Mouse (Mus musculus) erythroid progenitor cell, adult 5-6 weeks (primary cell): Measurements from ENCODE around the gene Tmem88b. TPM values are rescaled to one million over a fixed set of nuclear protein-coding genes. Genes with fewer than 3 reads are reported as not detected.

Experiments
- ATAC-seq: replicated peaks from 2 replicates; pipeline ENCODE4 v1.8.0; 2016; ENCODE audit warnings: moderate number of reproducible peaks, mild to moderate bottlenecking, moderate TSS enrichment, inconsistent platforms; ENCODE audit not compliant: poor library complexity, low FRiP score, severe bottlenecking
- total RNA-seq, 2 experiments: library from RNA; stranded (forward) in 1 of 2; stranded (reverse) in 1 of 2; fragments of 150-400 nt in 1 of 2; fragments of 186-747, 209-891 nt in 1 of 2; gene quantifications; 2 replicates each; pipeline versions ENCODE4 v1.2.3 to v1.2.4; 2015 to 2017; ENCODE audit warnings: low replicate concordance in 2 of 2

The Tmem88b gene
- total RNA-seq (2015; ENCODE audit: low replicate concordance) (0.42 and 1.1 TPM in 2 replicates), total RNA-seq (2017; ENCODE audit: low replicate concordance) (0.83 and 1.3 TPM in 2 replicates)

- peak; percentile 40 for ATAC-seq
Measured at GRCm38 (mm10) chr4:155785819-155786218, at the start of gene Tmem88b. Gene Tmem88b (minus strand): TSS chr4:155785874.

GRCm38 (mm10) chr4:155833836-155834235 is 48.2 kb upstream of the Tmem88b start:
- peak; percentile 54 for ATAC-seq

GRCm38 (mm10) chr4:155833234-155833633 is 47.6 kb upstream of the Tmem88b start:
- ATAC-seq = no peak

- no peak for ATAC-seq
Measured at GRCm38 (mm10) chr4:155832321-155832720, 46.6 kb upstream of the Tmem88b start.

- ATAC-seq = peak; percentile 41
Measured at GRCm38 (mm10) chr4:155831831-155832230, 46.2 kb upstream of the Tmem88b start.

- peak; percentile 92 for ATAC-seq
Measured at GRCm38 (mm10) chr4:155831205-155831766, 45.6 kb upstream of the Tmem88b start, which contains the start of gene Aurkaip1. Gene Aurkaip1 (plus strand): TSS chr4:155831272.

GRCm38 (mm10) chr4:155830596-155830995 is 44.9 kb upstream of the Tmem88b start:
- ATAC-seq = no peak

- no peak for ATAC-seq
Measured at GRCm38 (mm10) chr4:155829866-155830265, 44.2 kb upstream of the Tmem88b start.

GRCm38 (mm10) chr4:155823443-155823842 is 37.8 kb upstream of the Tmem88b start:
- no peak for ATAC-seq

- no peak for ATAC-seq
Measured at GRCm38 (mm10) chr4:155821025-155821424, 35.4 kb upstream of the Tmem88b start.

- no peak for ATAC-seq
Measured at GRCm38 (mm10) chr4:155817533-155817932, 31.9 kb upstream of the Tmem88b start.

- ATAC-seq = 0 out of 2 replicates have a peak, but pooled peaks have one; percentile 2
Measured at GRCm38 (mm10) chr4:155812665-155813181, 27.0 kb upstream of the Tmem88b start.

- peak; percentile 99 for ATAC-seq
Measured at GRCm38 (mm10) chr4:155811929-155812664, 26.4 kb upstream of the Tmem88b start, which contains the start of gene Ccnl2. Gene Ccnl2 (plus strand): TSS chr4:155812489.

- no peak for ATAC-seq
Measured at GRCm38 (mm10) chr4:155807841-155808240, 22.2 kb upstream of the Tmem88b start.

GRCm38 (mm10) chr4:155803340-155804041 is 17.8 kb upstream of the Tmem88b start:
- peak; percentile 96 for ATAC-seq

- ATAC-seq = peak; percentile 43
Measured at GRCm38 (mm10) chr4:155802741-155803339, 17.2 kb upstream of the Tmem88b start, which contains the start of gene Mrpl20. Gene Mrpl20 (plus strand): TSS chr4:155802878.

- ATAC-seq = no peak
Measured at GRCm38 (mm10) chr4:155802075-155802474, 16.4 kb upstream of the Tmem88b start.

- ATAC-seq = no peak
Measured at GRCm38 (mm10) chr4:155793730-155794129, 8.1 kb upstream of the Tmem88b start.

GRCm38 (mm10) chr4:155791240-155791933 is 5.7 kb upstream of the Tmem88b start:
- no peak for ATAC-seq
